Mouse (Mus musculus) c-Kit-positive CD71-positive TER-119-positive erythroid progenitor cells, embryonic 14.5 days (primary cell): ENCODE measurements at regions not wholly inside any gene's neighbourhood (a gene's known extent, or its start where the extent isn't known, plus 50 kb on each side); places are given as distances from the start of the nearest gene placed in this dataset.
"Not testable (repeated sequence)": the region's sequence is repeated elsewhere in the genome, so short reads cannot be mapped to it uniquely, and the experiment has no call there.

Source experiments
- DNase-seq: peaks from one replicate; pipeline ENCODE4 v3.0.0-alpha.2; 2013; ENCODE audit warnings: low spot score

- not testable (repeated sequence) for DNase-seq
These were observed 126.3 kb upstream of the Thpo start for GRCm38 (mm10) chr16:20860606-20861005.

GRCm38 (mm10) chr16:20854696-20855213, 120.4 kb upstream of the Thpo start:
- DNase-seq: no peak

GRCm38 (mm10) chr16:20838151-20838550, 103.8 kb upstream of the Thpo start:
- no peak for DNase-seq

GRCm38 (mm10) chr16:20836866-20837265, 102.6 kb upstream of the Thpo start:
- DNase-seq: no peak

GRCm38 (mm10) chr16:20833838-20834237, 99.5 kb upstream of the Thpo start:
- DNase-seq: not testable (repeated sequence)

- DNase-seq: no peak
These were observed 99.0 kb upstream of the Thpo start for GRCm38 (mm10) chr16:20833301-20833700.

- no peak for DNase-seq
These were observed 95.6 kb upstream of the Thpo start for GRCm38 (mm10) chr16:20829732-20830435.

GRCm38 (mm10) chr16:20828996-20829731, 94.9 kb upstream of the Thpo start:
- no peak for DNase-seq

GRCm38 (mm10) chr16:20824226-20824625, 89.9 kb upstream of the Thpo start:
- DNase-seq: no peak

GRCm38 (mm10) chr16:20820939-20821338, 86.6 kb upstream of the Thpo start:
- no peak for DNase-seq

GRCm38 (mm10) chr16:20819568-20819967, 85.3 kb upstream of the Thpo start:
- no peak for DNase-seq

- DNase-seq: no peak
These were observed 84.4 kb upstream of the Thpo start for GRCm38 (mm10) chr16:20818711-20819189.

GRCm38 (mm10) chr16:20814976-20815375, 80.7 kb upstream of the Thpo start:
- DNase-seq: no peak

- no peak for DNase-seq
These were observed 79.9 kb upstream of the Thpo start for GRCm38 (mm10) chr16:20814240-20814639.

- not testable (repeated sequence) for DNase-seq
These were observed 77.7 kb upstream of the Thpo start for GRCm38 (mm10) chr16:20812025-20812424.

- peak; percentile 17 for DNase-seq
These were observed 76.0 kb upstream of the Thpo start for GRCm38 (mm10) chr16:20810322-20810721.

- DNase-seq: no peak
These were observed 74.0 kb upstream of the Thpo start for GRCm38 (mm10) chr16:20808263-20808662.

- DNase-seq: no peak
These were observed 72.4 kb upstream of the Thpo start for GRCm38 (mm10) chr16:20806739-20807138.

GRCm38 (mm10) chr16:20805793-20806192, 71.5 kb upstream of the Thpo start:
- DNase-seq: no peak

- DNase-seq: no peak
These were observed 70.8 kb upstream of the Thpo start for GRCm38 (mm10) chr16:20805086-20805485.

GRCm38 (mm10) chr16:20804601-20805017, 70.3 kb upstream of the Thpo start:
- peak; percentile 56 for DNase-seq

GRCm38 (mm10) chr16:20803278-20803930, 69.1 kb upstream of the Thpo start:
- no peak for DNase-seq

GRCm38 (mm10) chr16:20802724-20803123, 68.4 kb upstream of the Thpo start:
- no peak for DNase-seq
